Mouse (Mus musculus): Measurements from ENCODE around the gene Tmem135. TPM values are rescaled to one million over a fixed set of nuclear protein-coding genes. Genes with fewer than 3 reads are reported as not detected.

Gene Tmem135
- polyA plus RNA-seq, 1 experiment from 2014 or later: 41.6 TPM

GRCm38 (mm10) chr7:89173018-89173417 is 231.0 kb downstream of the Tmem135 start:
- TF ChIP-seq CTCF (IDR thresholded peaks at IDR 0.05; ENCODE audit: low read depth): no peak
- no peak overlapping the region for H3K27ac ChIP-seq
- DNase-seq (ENCODE audit: low spot score) (no peak), ATAC-seq (replicated peaks; ENCODE audit: low FRiP score, low read depth) (no peak)
- no peak overlapping the region for H3K4me2 ChIP-seq (ENCODE audit: low read length)
- no peaks in the 10 kb centered on the region for H3K27me3 ChIP-seq (ENCODE audit: insufficient read depth, low read length)
- no peak overlapping the region for H3K9ac ChIP-seq (ENCODE audit: low read depth, low read length)
- WGBS: 80% methylated on average over 1 of the region's 1 CpGs
- H3K36me3 ChIP-seq (ENCODE audit: insufficient read depth, low read length): no peaks in the 10 kb centered on the region
- H3K9me3 ChIP-seq (replicated peaks; ENCODE audit: low read length): no peaks in the 10 kb centered on the region
- no peak overlapping the region for H3K4me3 ChIP-seq (replicated peaks; ENCODE audit: low read depth, low read length)
- no peaks in the 10 kb centered on the region for H3K4me1 ChIP-seq (replicated peaks; ENCODE audit: insufficient read depth, low read length)

GRCm38 (mm10) chr7:89171790-89172467 is 232.1 kb downstream of the Tmem135 start:
- Histone ChIP-seq H3K9me3 (replicated peaks; ENCODE audit: low read length) (no peaks in the 10 kb centered on the region), H3K9ac (ENCODE audit: low read depth, low read length) (no peak overlapping the region), H3K36me3 (ENCODE audit: insufficient read depth, low read length) (no peaks in the 10 kb centered on the region), H3K4me1 (replicated peaks; ENCODE audit: insufficient read depth, low read length) (no peaks in the 10 kb centered on the region), H3K27ac (no peak overlapping the region), H3K27me3 (ENCODE audit: insufficient read depth, low read length) (no peaks in the 10 kb centered on the region), H3K4me2 (ENCODE audit: low read length) (no peak overlapping the region), H3K4me3 (replicated peaks; ENCODE audit: low read depth, low read length) (no peak overlapping the region)
- DNase-seq (ENCODE audit: low spot score) (no peak), ATAC-seq (replicated peaks; ENCODE audit: low FRiP score, low read depth) (no peak)
- 85% methylated on average over 4 of the region's 4 CpGs for WGBS
- TF ChIP-seq CTCF (IDR thresholded peaks at IDR 0.05; ENCODE audit: low read depth): no peak

GRCm38 (mm10) chr7:89168606-89169005 is 235.4 kb downstream of the Tmem135 start:
- H3K9ac ChIP-seq (ENCODE audit: low read depth, low read length): no peak overlapping the region
- TF ChIP-seq CTCF (IDR thresholded peaks at IDR 0.05; ENCODE audit: low read depth): peak; percentile 99
- no peaks in the 10 kb centered on the region for H3K4me1 ChIP-seq (replicated peaks; ENCODE audit: insufficient read depth, low read length)
- 22% methylated on average over 2 of the region's 2 CpGs for WGBS
- H3K4me3 ChIP-seq (replicated peaks; ENCODE audit: low read depth, low read length): no peak overlapping the region
- no peaks in the 10 kb centered on the region for H3K27me3 ChIP-seq (ENCODE audit: insufficient read depth, low read length)
- no peaks in the 10 kb centered on the region for H3K36me3 ChIP-seq (ENCODE audit: insufficient read depth, low read length)
- DNase-seq (ENCODE audit: low spot score): peak; percentile 86
- no peaks in the 10 kb centered on the region for H3K9me3 ChIP-seq (replicated peaks; ENCODE audit: low read length)
- no peak overlapping the region for H3K4me2 ChIP-seq (ENCODE audit: low read length)
- ATAC-seq (replicated peaks; ENCODE audit: low FRiP score, low read depth): no peak
- no peak overlapping the region for H3K27ac ChIP-seq

GRCm38 (mm10) chr7:89165528-89165927 is 238.5 kb downstream of the Tmem135 start:
- ATAC-seq (replicated peaks; ENCODE audit: low FRiP score, low read depth) (no peak), DNase-seq (ENCODE audit: low spot score) (no peak)
- no peak for TF ChIP-seq CTCF (IDR thresholded peaks at IDR 0.05; ENCODE audit: low read depth)
- no peak overlapping the region for H3K27ac ChIP-seq
- H3K27me3 ChIP-seq (ENCODE audit: insufficient read depth, low read length): no peaks in the 10 kb centered on the region
- H3K9me3 ChIP-seq (replicated peaks; ENCODE audit: low read length): no peaks in the 10 kb centered on the region
- 80% methylated on average over 4 of the region's 4 CpGs for WGBS
- H3K9ac ChIP-seq (ENCODE audit: low read depth, low read length): no peak overlapping the region
- no peaks in the 10 kb centered on the region for H3K36me3 ChIP-seq (ENCODE audit: insufficient read depth, low read length)
- no peak overlapping the region for H3K4me3 ChIP-seq (replicated peaks; ENCODE audit: low read depth, low read length)
- H3K4me1 ChIP-seq (replicated peaks; ENCODE audit: insufficient read depth, low read length): no peaks in the 10 kb centered on the region
- no peak overlapping the region for H3K4me2 ChIP-seq (ENCODE audit: low read length)

- H3K4me1 ChIP-seq (replicated peaks; ENCODE audit: insufficient read depth, low read length): no peaks in the 10 kb centered on the region
- H3K27me3 ChIP-seq (ENCODE audit: insufficient read depth, low read length): no peaks in the 10 kb centered on the region
- no peak for TF ChIP-seq CTCF (IDR thresholded peaks at IDR 0.05; ENCODE audit: low read depth)
- no peak overlapping the region for H3K9ac ChIP-seq (ENCODE audit: low read depth, low read length)
- peaks cover 7% of the 10 kb centered on the region; the same call in 1 of the 2 replicates for H3K36me3 ChIP-seq (ENCODE audit: insufficient read depth, low read length)
- DNase-seq (ENCODE audit: low spot score): no peak
- H3K9me3 ChIP-seq (replicated peaks; ENCODE audit: low read length): no peaks in the 10 kb centered on the region
- ATAC-seq (replicated peaks; ENCODE audit: low FRiP score, low read depth): no peak
- no peak overlapping the region for H3K4me2 ChIP-seq (ENCODE audit: low read length)
- H3K4me3 ChIP-seq (replicated peaks; ENCODE audit: low read depth, low read length): no peak overlapping the region
- WGBS: 55% methylated on average over 6 of the region's 6 CpGs
- H3K27ac ChIP-seq: no peak overlapping the region
These were observed 242.2 kb downstream of the Tmem135 start for GRCm38 (mm10) chr7:89161610-89162378.

- DNase-seq (ENCODE audit: low spot score) (no peak), ATAC-seq (replicated peaks; ENCODE audit: low FRiP score, low read depth) (no peak)
- H3K9ac ChIP-seq (ENCODE audit: low read depth, low read length): no peak overlapping the region
- H3K4me2 ChIP-seq (ENCODE audit: low read length): no peak overlapping the region
- H3K4me3 ChIP-seq (replicated peaks; ENCODE audit: low read depth, low read length): no peak overlapping the region
- no peak for TF ChIP-seq CTCF (IDR thresholded peaks at IDR 0.05; ENCODE audit: low read depth)
- 66% methylated on average over 8 of the region's 8 CpGs for WGBS
- H3K27ac ChIP-seq: no peak overlapping the region
- H3K36me3 ChIP-seq (ENCODE audit: insufficient read depth, low read length): peaks cover 7% of the 10 kb centered on the region; the same call in 1 of the 2 replicates
- H3K27me3 ChIP-seq (ENCODE audit: insufficient read depth, low read length): no peaks in the 10 kb centered on the region
- H3K9me3 ChIP-seq (replicated peaks; ENCODE audit: low read length): no peaks in the 10 kb centered on the region
- no peaks in the 10 kb centered on the region for H3K4me1 ChIP-seq (replicated peaks; ENCODE audit: insufficient read depth, low read length)
These were observed 246.7 kb downstream of the Tmem135 start for GRCm38 (mm10) chr7:89157356-89157755.

All from kidney, postnatal 0 days (tissue).